Mouse (Mus musculus): ENCODE data around the gene Mapkapk5.

GRCm38 (mm10) chr5:121500719-121501118 lies 45.0 kb downstream of the Mapkapk5 start:
- no peak for TF ChIP-seq POLR2A (IDR thresholded peaks at IDR 0.05; ENCODE audit: borderline replicate concordance, control insufficient read depth, low read depth, low read length)
- TF ChIP-seq CTCF (IDR thresholded peaks at IDR 0.05; ENCODE audit: control insufficient read depth, insufficient read depth, low read length): no peak
